Mouse (Mus musculus): ENCODE measurements around the gene Cyp2ab1. TPM values are rescaled to one million over a fixed set of nuclear protein-coding genes. Genes with fewer than 3 reads are reported as not detected.

The Cyp2ab1 gene
- polyA plus RNA-seq, 1 experiment from 2014 or later, result not detected

- no peak for ATAC-seq (replicated peaks)
- Histone ChIP-seq H3K36me3 (replicated peaks) (peaks cover 5% of the 10 kb centered on the region; the same call in 1 of the 2 replicates), H3K4me3 (no peak overlapping the region), H3K9me3 (no peaks in the 10 kb centered on the region), H3K4me2 (no peak overlapping the region), H3K4me1 (no peaks in the 10 kb centered on the region), H3K27me3 (replicated peaks) (no peaks in the 10 kb centered on the region), H3K9ac (no peak overlapping the region), H3K27ac (no peak overlapping the region)
- 80% methylated on average over 5 of the region's 5 CpGs for whole genome bisulfite sequencing
Observed at GRCm38 (mm10) chr16:20323907-20324306, 1.3 kb downstream of the Cyp2ab1 start.

DNA sequence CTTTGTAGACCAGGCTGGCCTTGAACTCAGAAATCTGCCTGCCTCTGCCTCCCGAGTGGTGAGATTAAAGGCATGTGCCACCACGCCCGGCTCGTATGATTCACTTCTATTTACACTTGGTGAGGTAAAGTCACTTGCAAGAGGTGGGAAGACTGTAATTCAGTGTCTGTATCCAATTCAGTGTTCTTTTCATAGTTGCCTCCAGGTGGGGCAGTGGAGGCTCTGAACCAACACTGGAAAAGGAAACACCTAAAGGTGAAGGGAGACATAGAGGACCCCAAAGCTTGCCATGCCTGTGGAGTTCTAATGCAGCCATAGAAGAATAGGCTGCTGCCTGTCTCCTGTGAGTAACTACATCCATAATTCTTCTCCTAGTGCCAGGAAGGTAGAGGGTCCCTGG, 2.9 kb downstream of the Cyp2ab1 start:
- H3K9me3 ChIP-seq, result no peaks in the 10 kb centered on the region
- no peak overlapping the region for H3K9ac ChIP-seq
- no peak overlapping the region for H3K27ac ChIP-seq
- no peaks in the 10 kb centered on the region for H3K27me3 ChIP-seq (replicated peaks)
- H3K36me3 ChIP-seq (replicated peaks), result no peaks in the 10 kb centered on the region
- 91% methylated on average over 4 of the region's 4 CpGs for WGBS
- no peaks in the 10 kb centered on the region for H3K4me1 ChIP-seq
- H3K4me3 ChIP-seq, result no peak overlapping the region
- no peak overlapping the region for H3K4me2 ChIP-seq
- no peak for ATAC-seq (replicated peaks)

- 77% methylated on average over 6 of the region's 6 CpGs for WGBS
- Histone ChIP-seq H3K9ac (no peak overlapping the region), H3K9me3 (no peaks in the 10 kb centered on the region), H3K4me3 (no peak overlapping the region), H3K27me3 (replicated peaks) (no peaks in the 10 kb centered on the region), H3K4me2 (no peak overlapping the region), H3K36me3 (replicated peaks) (no peaks in the 10 kb centered on the region), H3K27ac (no peak overlapping the region), H3K4me1 (no peaks in the 10 kb centered on the region)
- ATAC-seq (replicated peaks), result no peak
Observed at GRCm38 (mm10) chr16:20316770-20317169, 8.4 kb downstream of the Cyp2ab1 start.

GRCm38 (mm10) chr16:20315266-20315665, 9.9 kb downstream of the Cyp2ab1 start:
- H3K27ac ChIP-seq, result no peak overlapping the region
- WGBS, result 75% methylated on average over 4 of the region's 4 CpGs

GRCm38 (mm10) chr16:20312272-20312671, 12.9 kb downstream of the Cyp2ab1 start:
- no peak for ATAC-seq (replicated peaks)
- Histone ChIP-seq H3K4me1 (no peaks in the 10 kb centered on the region), H3K4me2 (no peak overlapping the region), H3K9me3 (no peaks in the 10 kb centered on the region), H3K36me3 (replicated peaks) (no peaks in the 10 kb centered on the region), H3K4me3 (no peak overlapping the region), H3K27me3 (replicated peaks) (no peaks in the 10 kb centered on the region), H3K27ac (no peak overlapping the region), H3K9ac (no peak overlapping the region)
- 75% methylated on average over 14 of the region's 14 CpGs for WGBS

More at GRCm38 (mm10) chr16:20315266-20315665, 9.9 kb downstream of the Cyp2ab1 start:
- Histone ChIP-seq H3K9me3 (no peaks in the 10 kb centered on the region), H3K9ac (no peak overlapping the region), H3K4me2 (no peak overlapping the region), H3K36me3 (replicated peaks) (no peaks in the 10 kb centered on the region), H3K27me3 (replicated peaks) (no peaks in the 10 kb centered on the region), H3K4me3 (no peak overlapping the region), H3K4me1 (no peaks in the 10 kb centered on the region)
- ATAC-seq (replicated peaks), result no peak

DNA sequence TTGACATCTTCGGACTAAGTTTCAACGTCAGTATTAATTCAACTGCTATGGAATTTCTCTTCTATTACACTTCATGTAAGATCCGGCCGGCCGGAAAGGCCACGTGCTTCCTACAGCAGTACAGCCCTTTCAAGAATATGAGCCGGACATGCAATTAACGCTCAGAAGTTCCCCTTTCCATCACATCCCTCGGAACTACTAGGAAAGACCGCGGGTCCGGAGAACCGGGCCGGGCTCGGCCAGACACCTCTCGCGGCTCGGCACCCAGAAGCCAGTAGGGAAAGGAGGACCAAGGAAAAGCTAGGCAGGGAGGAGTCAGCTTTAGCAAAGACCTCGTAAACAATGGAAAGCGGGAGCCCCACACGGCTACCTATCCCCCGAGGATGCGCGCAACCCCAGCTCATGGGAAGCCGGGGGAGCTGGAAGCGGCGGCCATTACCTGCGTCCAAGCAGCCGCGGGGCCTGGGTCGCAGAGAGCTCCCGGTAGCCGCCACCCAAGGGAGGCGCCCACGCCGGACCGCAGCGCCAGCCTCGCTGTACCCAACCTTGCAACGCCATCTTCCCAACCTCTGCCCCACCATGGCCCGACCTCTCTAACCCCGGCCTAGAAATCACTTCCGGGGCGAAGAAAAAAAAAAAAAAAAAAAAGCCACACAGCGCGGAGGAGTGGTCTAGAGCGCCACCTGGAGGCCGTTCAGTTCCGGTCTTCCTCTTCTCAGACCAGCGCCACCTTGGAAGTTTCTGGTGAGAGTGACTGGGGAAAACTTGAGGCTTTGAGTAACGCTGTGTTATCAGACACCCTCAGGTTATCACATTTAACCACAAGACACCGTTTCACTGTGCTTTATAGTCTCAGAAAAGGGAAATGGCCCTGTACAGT, 23.2 kb downstream of the Cyp2ab1 start, which contains the start of gene Parl:
Parl (minus strand) TSS at position 618 of the 880 bp plus-strand sequence.
- no peaks in the 10 kb centered on the region for H3K27me3 ChIP-seq (replicated peaks)
- peak within 1 kb of the TSS; percentile 73 for H3K4me2 ChIP-seq
- ATAC-seq (replicated peaks), result peak; percentile 95
- H3K36me3 ChIP-seq (replicated peaks), result peaks cover 5% of the 10 kb centered on the region
- under 1% methylated on average over 52 of the region's 52 CpGs for WGBS
- H3K9me3 ChIP-seq, result no peaks in the 10 kb centered on the region
- H3K9ac ChIP-seq, result peak within 1 kb of the TSS; percentile 77
- peaks cover 20% of the 10 kb centered on the region for H3K4me1 ChIP-seq
- H3K4me3 ChIP-seq, result peak within 1 kb of the TSS; percentile 92
- H3K27ac ChIP-seq, result peak within 1 kb of the TSS; percentile 72

- WGBS, result 91% methylated on average over 2 of the region's 2 CpGs
- H3K4me3 ChIP-seq, result no peak overlapping the region
- H3K36me3 ChIP-seq (replicated peaks), result peaks cover 13% of the 10 kb centered on the region
- H3K27ac ChIP-seq, result no peak overlapping the region
- no peak overlapping the region for H3K9ac ChIP-seq
- no peaks in the 10 kb centered on the region for H3K27me3 ChIP-seq (replicated peaks)
- H3K4me2 ChIP-seq, result no peak overlapping the region
- ATAC-seq (replicated peaks), result no peak
- H3K4me1 ChIP-seq, result peaks cover 20% of the 10 kb centered on the region
- no peaks in the 10 kb centered on the region for H3K9me3 ChIP-seq
Observed at GRCm38 (mm10) chr16:20300076-20300475, 25.1 kb downstream of the Cyp2ab1 start.

DNA sequence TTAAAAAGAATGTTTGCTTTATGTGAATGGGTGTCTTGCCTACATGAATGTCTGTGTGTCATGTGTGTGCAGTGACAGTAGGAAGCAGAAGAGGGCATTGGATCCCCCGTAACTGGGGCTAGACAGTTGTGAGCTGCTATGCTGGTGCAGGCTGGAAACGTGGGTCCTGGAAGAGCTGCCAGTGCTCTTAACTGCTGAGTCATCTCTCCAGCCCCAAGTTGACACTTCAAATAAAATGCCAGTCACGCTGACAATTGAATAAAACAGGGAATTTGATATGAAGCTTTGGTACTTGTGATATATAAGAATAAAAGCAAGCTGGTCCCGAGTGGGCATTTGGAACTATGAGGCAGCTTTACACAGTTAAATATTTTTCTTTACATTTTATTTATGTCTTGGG, 45.0 kb downstream of the Cyp2ab1 start:
- no peaks in the 10 kb centered on the region for H3K4me1 ChIP-seq
- H3K9ac ChIP-seq, result no peak overlapping the region
- H3K27ac ChIP-seq, result no peak overlapping the region
- H3K36me3 ChIP-seq (replicated peaks), result peaks cover 38% of the 10 kb centered on the region
- 89% methylated on average over 4 of the region's 4 CpGs for WGBS
- H3K27me3 ChIP-seq (replicated peaks), result no peaks in the 10 kb centered on the region
- H3K4me2 ChIP-seq, result no peak overlapping the region
- ATAC-seq (replicated peaks), result no peak
- no peaks in the 10 kb centered on the region for H3K9me3 ChIP-seq
- H3K4me3 ChIP-seq, result no peak overlapping the region

DNA sequence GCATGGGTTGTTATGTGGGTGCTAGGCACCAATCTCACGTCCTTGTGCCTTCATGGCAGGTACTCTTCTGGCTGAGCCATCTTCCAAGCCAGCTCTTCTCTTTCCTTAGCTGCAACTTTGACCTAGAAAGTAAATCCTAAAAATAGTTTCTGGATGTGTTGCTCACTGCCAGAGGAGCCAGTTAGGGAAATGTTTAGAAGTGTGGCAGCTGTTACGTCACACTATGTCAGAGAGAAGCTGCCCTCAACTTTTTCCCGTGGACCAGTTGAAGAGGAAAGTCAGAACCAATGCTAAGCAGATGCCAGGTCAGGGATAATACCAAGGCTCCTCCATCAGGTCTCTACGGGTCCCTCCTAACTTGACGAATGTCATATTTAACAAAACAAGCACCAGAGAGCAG, 45.8 kb downstream of the Cyp2ab1 start:
- Histone ChIP-seq H3K9me3 (no peaks in the 10 kb centered on the region), H3K4me3 (no peak overlapping the region)

GRCm38 (mm10) chr16:20272994-20273393, 52.2 kb downstream of the Cyp2ab1 start:
- Histone ChIP-seq H3K27ac (no peak overlapping the region), H3K9me3 (no peaks in the 10 kb centered on the region), H3K4me2 (no peak overlapping the region), H3K27me3 (replicated peaks) (no peaks in the 10 kb centered on the region), H3K4me1 (no peaks in the 10 kb centered on the region), H3K4me3 (no peak overlapping the region), H3K36me3 (replicated peaks) (0 out of 2 replicates have a peak, but pooled peaks cover 1% of the 10 kb centered on the region), H3K9ac (no peak overlapping the region)
- ATAC-seq (replicated peaks), result no peak
- 16% methylated on average over 3 of the region's 3 CpGs for WGBS

More for the DNA sequence above, 45.8 kb downstream of the Cyp2ab1 start:
- no peak for ATAC-seq (replicated peaks)
- 98% methylated on average over 5 of the region's 5 CpGs for WGBS
- H3K27ac ChIP-seq, result no peak overlapping the region
- no peaks in the 10 kb centered on the region for H3K27me3 ChIP-seq (replicated peaks)
- H3K9ac ChIP-seq, result no peak overlapping the region
- no peak overlapping the region for H3K4me2 ChIP-seq
- peaks cover 31% of the 10 kb centered on the region for H3K36me3 ChIP-seq (replicated peaks)
- H3K4me1 ChIP-seq, result no peaks in the 10 kb centered on the region

GRCm38 (mm10) chr16:20271339-20271738, 53.9 kb downstream of the Cyp2ab1 start:
- H3K4me2 ChIP-seq, result no peak overlapping the region
- ATAC-seq (replicated peaks), result no peak
- 89% methylated on average over 4 of the region's 4 CpGs for WGBS
- no peaks in the 10 kb centered on the region for H3K27me3 ChIP-seq (replicated peaks)
- no peaks in the 10 kb centered on the region for H3K9me3 ChIP-seq
- H3K9ac ChIP-seq, result no peak overlapping the region
- H3K4me3 ChIP-seq, result no peak overlapping the region
- no peak overlapping the region for H3K27ac ChIP-seq
- no peaks in the 10 kb centered on the region for H3K4me1 ChIP-seq
- H3K36me3 ChIP-seq (replicated peaks), result no peaks in the 10 kb centered on the region

GRCm38 (mm10) chr16:20265089-20265488, 60.1 kb downstream of the Cyp2ab1 start:
- no peaks in the 10 kb centered on the region for H3K36me3 ChIP-seq (replicated peaks)
- no peak overlapping the region for H3K9ac ChIP-seq
- H3K27me3 ChIP-seq (replicated peaks), result no peaks in the 10 kb centered on the region
- H3K4me3 ChIP-seq, result no peak overlapping the region
- H3K27ac ChIP-seq, result no peak overlapping the region
- no peaks in the 10 kb centered on the region for H3K9me3 ChIP-seq
- 82% methylated on average over 7 of the region's 7 CpGs for WGBS
- no peaks in the 10 kb centered on the region for H3K4me1 ChIP-seq
- no peak overlapping the region for H3K4me2 ChIP-seq
- no peak for ATAC-seq (replicated peaks)
